Mouse (Mus musculus): ENCODE measurements around the gene Spp1. TPM values are rescaled to one million over a fixed set of nuclear protein-coding genes. Genes with fewer than 3 reads are reported as not detected.

Gene Spp1
- total RNA-seq (2018; cell fraction: chromatin; rRNA removed) = 1,000 to 10,000 TPM in 4 of 26 experiments, 100 to 1,000 TPM in 16, 10 to 100 TPM in 6; 36.9 to 1,427 (median 350) TPM
- 1,000 to 10,000 TPM; 1,050 to 5,379 (median 3,146) TPM for total RNA-seq (2018; cell fraction: cytosol; rRNA removed)
- total RNA-seq (2018; cell fraction: nucleus; rRNA removed) = 1,000 to 10,000 TPM in 22 of 26 experiments, 100 to 1,000 TPM in 4; 713 to 4,556 (median 1,892) TPM
- polyA plus RNA-seq (2018) = 3,232 to 4,719 TPM (median 4,121 TPM) in 3 replicates

DNA sequence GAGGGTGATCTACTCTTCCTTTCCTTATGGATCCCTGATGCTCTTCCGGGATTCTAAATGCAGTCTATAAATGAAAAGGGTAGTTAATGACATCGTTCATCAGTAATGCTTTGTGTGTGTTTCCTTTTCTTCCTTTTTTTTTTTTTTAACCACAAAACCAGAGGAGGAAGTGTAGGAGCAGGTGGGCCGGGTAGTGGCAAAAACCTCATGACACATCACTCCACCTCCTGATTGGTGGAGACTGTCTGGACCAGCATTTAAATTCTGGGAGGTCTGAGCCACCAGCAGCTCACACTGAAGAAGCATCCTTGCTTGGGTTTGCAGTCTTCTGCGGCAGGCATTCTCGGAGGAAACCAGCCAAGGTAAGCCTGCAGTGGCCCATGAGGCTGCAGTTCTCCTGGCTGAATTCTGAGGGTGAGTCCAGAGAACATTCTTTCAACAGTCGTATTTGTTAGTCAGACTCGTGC is at the start of gene Spp1:
TSS of gene Spp1 (plus strand) at position 284 of the 467 bp plus-strand sequence.
- H3K36me3 ChIP-seq (ENCODE audit: inconsistent target) = peaks cover 9% of the 10 kb centered on the region
- WGBS (ENCODE audit: missing documents) = under 1% methylated on average over 7 of the region's 7 CpGs
- H3K27ac ChIP-seq = peak within 1 kb of the TSS; percentile 82
- H3K4me3 ChIP-seq (ENCODE audit: inconsistent target) = peak within 1 kb of the TSS; percentile 71
- H3K79me2 ChIP-seq (ENCODE audit: inconsistent target) = peaks cover 26% of the 10 kb centered on the region

DNA sequence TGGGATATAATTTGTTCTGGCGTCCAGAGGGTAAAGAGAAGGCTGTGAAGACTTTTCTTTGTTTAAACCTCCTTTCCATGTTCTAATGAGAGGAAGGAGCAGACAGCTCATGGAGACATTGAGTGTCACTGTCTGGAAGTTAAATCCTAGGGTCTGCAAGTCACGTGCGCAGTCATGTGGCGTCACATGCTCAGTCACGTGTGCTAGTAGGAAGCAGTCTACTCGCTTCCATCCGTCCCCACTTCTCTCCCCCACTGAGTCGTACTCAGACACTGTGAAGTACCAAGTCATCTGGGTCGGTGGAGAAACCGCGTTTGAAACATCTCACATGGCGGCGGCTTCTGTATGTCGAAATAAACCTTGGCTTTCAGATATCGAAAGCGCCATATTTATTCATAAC is 49.4 kb upstream of the Spp1 start:
- Histone ChIP-seq H3K79me2 (ENCODE audit: inconsistent target) (no peaks in the 10 kb centered on the region), H3K4me3 (ENCODE audit: inconsistent target) (no peak overlapping the region)
- WGBS (ENCODE audit: missing documents) = 93% methylated on average over 16 of the region's 16 CpGs

DNA sequence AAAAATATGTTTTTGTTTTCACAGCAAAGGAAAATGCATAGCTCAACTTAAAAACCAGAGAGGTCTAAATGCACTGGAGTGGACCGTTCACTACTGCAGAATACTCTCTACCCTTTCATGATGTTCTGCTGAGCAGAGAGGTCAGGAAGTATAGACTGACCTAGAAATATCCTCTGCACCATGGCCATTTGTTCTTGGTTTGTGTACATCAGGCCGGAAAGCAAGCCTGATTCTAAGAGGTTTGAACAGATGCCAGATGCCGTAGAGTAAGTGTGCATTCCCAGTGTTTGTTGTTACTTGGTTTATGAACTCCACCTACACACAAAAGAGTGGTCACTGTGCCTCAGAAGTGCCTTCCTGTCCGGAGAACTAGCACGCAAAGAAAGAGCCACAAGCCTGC is 48.0 kb upstream of the Spp1 start:
- 92% methylated on average over 5 of the region's 5 CpGs for WGBS (ENCODE audit: missing documents)
- Histone ChIP-seq H3K27ac (no peak overlapping the region), H3K4me3 (ENCODE audit: inconsistent target) (no peak overlapping the region), H3K79me2 (ENCODE audit: inconsistent target) (no peaks in the 10 kb centered on the region), H3K36me3 (ENCODE audit: inconsistent target) (no peaks in the 10 kb centered on the region)

More for the DNA sequence above, 49.4 kb upstream of the Spp1 start:
- H3K36me3 ChIP-seq (ENCODE audit: inconsistent target) = no peaks in the 10 kb centered on the region
- H3K27ac ChIP-seq = no peak overlapping the region

DNA sequence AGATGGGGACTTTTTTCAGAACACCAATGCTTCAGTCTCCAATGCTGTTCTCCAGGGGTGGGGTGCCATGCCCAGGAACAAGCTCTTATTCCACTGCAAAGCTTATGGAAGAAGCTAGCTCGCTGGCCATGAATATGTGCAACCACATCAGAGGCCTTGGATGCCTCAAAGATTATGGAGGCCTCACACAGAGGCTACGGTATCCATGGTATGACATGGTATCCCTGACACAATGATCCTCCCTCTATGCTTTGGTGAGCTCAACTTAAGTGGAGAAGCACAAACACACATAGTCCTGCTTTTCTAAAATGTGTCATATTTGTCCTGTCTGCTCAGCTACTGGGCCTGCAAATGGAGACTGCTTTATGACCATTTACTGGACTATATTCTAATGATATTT is 44.0 kb upstream of the Spp1 start:
- no peaks in the 10 kb centered on the region for H3K36me3 ChIP-seq (ENCODE audit: inconsistent target)
- H3K27ac ChIP-seq = no peak overlapping the region
- no peaks in the 10 kb centered on the region for H3K79me2 ChIP-seq (ENCODE audit: inconsistent target)
- H3K4me3 ChIP-seq (ENCODE audit: inconsistent target) = no peak overlapping the region
- 92% methylated on average over 2 of the region's 2 CpGs for WGBS (ENCODE audit: missing documents)

DNA sequence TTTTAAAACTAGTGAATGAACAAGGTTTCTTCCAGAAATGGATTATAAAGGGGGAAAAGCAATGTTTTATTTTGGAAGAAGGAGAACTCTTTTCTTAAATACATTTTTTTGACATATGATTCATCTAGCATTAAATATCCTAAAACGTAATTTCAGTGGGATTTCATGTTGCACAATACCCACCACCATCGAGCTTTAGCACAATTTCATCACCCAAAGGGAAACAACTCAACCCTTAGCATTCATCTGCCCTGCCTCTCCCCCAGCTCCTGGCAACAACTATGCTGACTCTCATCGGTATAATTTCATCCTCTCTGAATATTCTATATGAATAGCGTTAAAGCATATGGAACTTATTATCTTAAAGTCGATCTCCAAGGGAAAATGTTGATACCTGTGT is 42.1 kb upstream of the Spp1 start:
- no peaks in the 10 kb centered on the region for H3K36me3 ChIP-seq (ENCODE audit: inconsistent target)
- WGBS (ENCODE audit: missing documents) = 52% methylated on average over 5 of the region's 5 CpGs
- H3K79me2 ChIP-seq (ENCODE audit: inconsistent target) = no peaks in the 10 kb centered on the region
- H3K4me3 ChIP-seq (ENCODE audit: inconsistent target) = no peak overlapping the region
- no peak overlapping the region for H3K27ac ChIP-seq

DNA sequence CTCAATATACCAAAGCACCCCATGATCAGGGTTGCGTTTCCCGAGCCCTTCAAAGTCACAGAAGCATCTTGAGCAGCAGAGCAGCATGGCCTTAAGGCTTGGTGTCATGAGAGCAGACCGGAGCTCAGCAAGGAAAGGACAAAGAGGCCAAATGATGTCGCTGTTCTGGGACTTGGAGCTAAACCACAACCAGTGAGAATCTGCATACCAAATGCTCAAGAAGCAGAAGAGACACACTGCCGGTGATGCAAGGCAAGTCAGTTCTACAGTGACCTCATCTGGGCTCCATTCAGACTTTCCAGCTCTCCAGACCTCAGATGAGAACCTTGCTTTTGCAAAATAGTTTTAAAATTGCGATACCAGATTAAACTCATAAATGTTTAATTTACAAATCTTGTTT is 38.6 kb upstream of the Spp1 start:
- Histone ChIP-seq H3K79me2 (ENCODE audit: inconsistent target) (no peaks in the 10 kb centered on the region), H3K27ac (no peak overlapping the region), H3K4me3 (ENCODE audit: inconsistent target) (no peak overlapping the region), H3K36me3 (ENCODE audit: inconsistent target) (no peaks in the 10 kb centered on the region)
- 41% methylated on average over 6 of the region's 6 CpGs for WGBS (ENCODE audit: missing documents)

DNA sequence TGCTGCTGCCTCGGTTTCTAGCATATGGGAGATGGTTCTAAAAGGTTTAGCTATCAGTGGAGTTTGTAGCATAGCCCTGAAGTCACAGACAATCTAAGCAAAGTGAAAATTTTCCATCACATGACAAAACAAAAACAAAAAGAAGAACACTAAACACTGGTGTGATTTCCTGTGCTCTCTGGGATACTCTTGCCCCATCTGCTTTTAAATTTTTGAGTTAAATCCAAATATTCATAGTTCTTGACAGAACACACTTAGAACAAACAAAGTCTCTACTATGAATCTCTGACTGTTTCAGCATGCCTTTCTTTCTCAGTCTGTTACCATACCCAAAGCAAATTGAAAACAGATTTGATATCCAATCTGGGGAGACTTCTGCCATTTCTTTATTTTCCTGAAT is 36.9 kb upstream of the Spp1 start:
- Histone ChIP-seq H3K27ac (no peak overlapping the region), H3K79me2 (ENCODE audit: inconsistent target) (no peaks in the 10 kb centered on the region), H3K4me3 (ENCODE audit: inconsistent target) (no peak overlapping the region), H3K36me3 (ENCODE audit: inconsistent target) (no peaks in the 10 kb centered on the region)
- 90% methylated on average over 1 of the region's 1 CpGs for WGBS (ENCODE audit: missing documents)

DNA sequence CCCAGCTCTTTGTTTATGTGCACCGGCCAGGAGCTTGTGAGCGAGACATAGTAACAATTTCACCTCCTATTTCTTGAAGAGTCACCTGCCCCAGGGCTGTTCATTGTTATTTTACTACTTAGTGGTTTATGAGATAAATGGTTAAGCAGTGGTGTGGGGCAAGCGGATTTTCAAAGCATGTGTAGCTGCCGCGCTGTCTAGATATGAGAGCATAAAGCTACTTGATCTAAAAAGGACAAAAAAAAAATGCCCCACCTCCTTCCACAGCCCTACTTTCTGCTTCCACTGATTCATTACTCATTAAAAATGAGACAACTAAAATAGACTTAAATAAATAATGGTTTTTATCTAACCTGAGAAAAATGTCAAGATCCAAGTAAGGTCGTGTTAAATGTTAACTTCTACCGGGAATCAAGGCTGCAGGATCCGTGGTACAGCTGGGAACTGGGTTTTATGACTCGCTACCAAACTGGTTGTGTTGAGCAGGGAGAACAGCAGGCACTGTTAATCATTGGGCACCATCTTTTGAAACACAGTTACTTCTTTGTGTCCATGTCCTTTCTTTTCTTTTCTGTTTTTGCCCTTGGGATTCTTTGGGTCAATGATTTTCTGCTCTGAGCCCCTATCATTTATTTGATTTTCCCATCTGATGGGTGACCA is 35.5 kb upstream of the Spp1 start:
- Histone ChIP-seq H3K4me3 (ENCODE audit: inconsistent target) (no peak overlapping the region), H3K79me2 (ENCODE audit: inconsistent target) (no peaks in the 10 kb centered on the region), H3K27ac (no peak overlapping the region), H3K36me3 (ENCODE audit: inconsistent target) (no peaks in the 10 kb centered on the region)
- 88% methylated on average over 9 of the region's 9 CpGs for WGBS (ENCODE audit: missing documents)

DNA sequence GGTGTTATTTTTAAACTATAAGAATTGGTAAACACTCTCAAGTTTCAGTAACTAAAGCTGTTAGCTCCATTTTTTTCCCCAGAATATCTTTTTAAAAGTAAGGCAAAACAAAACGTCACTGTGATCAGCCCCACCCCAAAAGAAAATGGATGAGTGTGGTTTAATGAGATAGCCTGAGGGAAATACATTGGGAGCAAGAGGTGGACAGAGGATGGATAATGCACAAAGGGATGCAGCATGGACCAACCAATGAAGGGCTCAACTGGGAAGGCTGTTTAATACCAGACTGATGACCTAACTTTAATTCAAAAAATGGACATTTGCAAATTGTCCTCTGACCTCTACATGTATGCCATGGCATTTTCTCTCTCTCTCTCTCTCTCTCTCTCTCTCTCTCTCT is 34.9 kb upstream of the Spp1 start:
- no peaks in the 10 kb centered on the region for H3K79me2 ChIP-seq (ENCODE audit: inconsistent target)
- 69% methylated on average over 1 of the region's 1 CpGs for WGBS (ENCODE audit: missing documents)
- no peaks in the 10 kb centered on the region for H3K36me3 ChIP-seq (ENCODE audit: inconsistent target)
- no peak overlapping the region for H3K4me3 ChIP-seq (ENCODE audit: inconsistent target)
- H3K27ac ChIP-seq = no peak overlapping the region

DNA sequence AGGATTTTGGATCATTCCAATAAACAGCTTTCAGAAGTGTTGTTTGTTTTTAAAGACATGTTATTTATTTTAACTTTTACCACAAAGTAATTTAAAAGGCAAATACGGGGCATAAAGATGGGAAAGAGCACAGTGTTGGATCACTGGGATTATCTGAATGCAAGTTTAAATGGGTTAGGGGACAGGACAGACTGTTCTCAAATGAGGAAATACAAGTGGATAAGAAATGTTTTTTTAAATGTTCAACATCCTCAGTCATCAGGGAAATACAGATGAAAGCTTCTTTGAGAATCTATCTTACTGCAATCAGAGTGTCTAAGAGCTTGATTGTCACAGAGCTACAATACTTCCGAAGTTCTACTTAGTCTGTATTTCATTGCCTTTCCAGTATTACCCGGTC is 32.3 kb upstream of the Spp1 start:
- WGBS (ENCODE audit: missing documents) = 84% methylated on average over 3 of the region's 3 CpGs
- no peaks in the 10 kb centered on the region for H3K36me3 ChIP-seq (ENCODE audit: inconsistent target)
- no peaks in the 10 kb centered on the region for H3K79me2 ChIP-seq (ENCODE audit: inconsistent target)
- no peak overlapping the region for H3K27ac ChIP-seq
- H3K4me3 ChIP-seq (ENCODE audit: inconsistent target) = no peak overlapping the region

DNA sequence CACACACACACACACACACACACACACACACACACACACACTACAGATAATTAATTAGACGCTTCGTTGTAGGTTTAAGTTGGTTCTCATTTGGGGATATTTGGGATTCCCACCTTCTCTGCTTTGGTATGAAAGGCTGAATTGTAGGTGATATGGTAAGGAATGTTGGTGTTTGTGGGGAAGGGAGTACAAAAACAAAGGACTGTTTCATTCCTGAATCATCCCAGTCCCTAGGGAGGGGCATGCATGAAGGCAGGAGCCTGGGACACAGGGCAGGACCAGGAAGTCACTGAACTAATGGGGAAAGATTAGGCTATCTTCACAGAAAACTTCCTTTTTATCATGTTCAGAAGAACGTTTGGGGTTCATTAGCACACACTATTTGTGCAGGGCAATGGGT is 31.6 kb upstream of the Spp1 start:
- Histone ChIP-seq H3K4me3 (ENCODE audit: inconsistent target) (no peak overlapping the region), H3K79me2 (ENCODE audit: inconsistent target) (no peaks in the 10 kb centered on the region), H3K36me3 (ENCODE audit: inconsistent target) (no peaks in the 10 kb centered on the region), H3K27ac (no peak overlapping the region)
- 69% methylated on average over 3 of the region's 3 CpGs for WGBS (ENCODE audit: missing documents)

DNA sequence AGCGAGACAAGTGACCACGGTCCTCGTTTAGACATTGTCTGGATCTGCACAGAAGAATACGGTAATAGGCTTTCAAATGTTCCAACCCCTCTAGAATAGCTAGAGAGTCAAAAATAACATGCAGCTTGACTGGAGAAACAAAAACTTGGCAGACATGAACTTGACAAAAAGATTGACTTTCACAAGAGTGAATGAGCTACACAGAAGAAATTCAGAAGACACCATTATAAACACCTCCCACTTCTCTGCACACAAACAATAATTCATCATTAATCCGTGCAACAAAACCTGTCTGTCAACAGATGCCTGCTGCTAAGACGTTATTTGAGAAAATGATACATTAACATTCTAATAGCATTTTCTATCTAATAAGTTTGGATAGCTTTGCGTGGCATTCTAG is 30.4 kb upstream of the Spp1 start:
- Histone ChIP-seq H3K79me2 (ENCODE audit: inconsistent target) (no peaks in the 10 kb centered on the region), H3K36me3 (ENCODE audit: inconsistent target) (no peaks in the 10 kb centered on the region), H3K4me3 (ENCODE audit: inconsistent target) (no peak overlapping the region), H3K27ac (no peak overlapping the region)
- 97% methylated on average over 7 of the region's 7 CpGs for WGBS (ENCODE audit: missing documents)

DNA sequence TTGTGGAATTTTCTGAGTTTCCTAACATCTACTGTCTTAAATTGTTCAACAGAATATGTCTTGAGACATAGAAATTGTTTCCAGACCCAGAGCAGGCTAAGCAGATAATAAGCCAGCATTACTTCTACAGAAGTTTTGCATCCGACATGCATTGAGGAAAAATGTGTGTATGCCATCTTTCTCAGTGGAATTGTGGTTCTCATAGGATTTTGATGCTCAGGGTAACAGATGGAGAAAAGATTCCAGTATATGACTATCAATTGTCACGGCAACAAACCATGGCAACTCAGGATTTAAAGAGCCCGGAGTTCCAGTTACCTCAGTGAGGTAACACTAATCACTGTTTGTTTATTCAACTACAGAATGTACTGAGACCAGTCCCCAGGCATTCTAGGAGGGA is 29.9 kb upstream of the Spp1 start:
- Histone ChIP-seq H3K79me2 (ENCODE audit: inconsistent target) (no peaks in the 10 kb centered on the region), H3K27ac (no peak overlapping the region), H3K4me3 (ENCODE audit: inconsistent target) (no peak overlapping the region), H3K36me3 (ENCODE audit: inconsistent target) (no peaks in the 10 kb centered on the region)
- whole genome bisulfite sequencing (ENCODE audit: missing documents) = 93% methylated on average over 3 of the region's 3 CpGs

DNA sequence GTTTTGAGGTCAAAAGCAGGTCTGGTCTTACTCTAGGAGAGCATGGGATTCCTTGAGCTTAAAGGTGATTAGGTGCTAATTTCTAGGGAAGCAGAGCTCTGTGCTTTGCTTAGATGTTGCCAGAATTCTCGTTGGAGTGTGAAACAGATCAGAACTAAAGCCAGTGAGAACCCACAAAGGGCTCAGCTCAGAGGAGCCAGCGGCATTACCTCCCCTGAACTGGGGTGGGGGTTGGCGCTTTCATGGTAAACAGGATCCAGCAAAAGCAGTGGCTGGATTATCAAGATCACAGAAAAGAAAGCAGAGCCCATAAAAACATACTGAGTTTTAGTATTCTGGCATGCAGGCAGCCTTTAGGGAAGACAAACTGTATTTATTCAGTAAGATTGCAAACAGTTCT is 28.2 kb upstream of the Spp1 start:
- H3K4me3 ChIP-seq (ENCODE audit: inconsistent target) = no peak overlapping the region
- WGBS (ENCODE audit: missing documents) = 61% methylated on average over 3 of the region's 3 CpGs

DNA sequence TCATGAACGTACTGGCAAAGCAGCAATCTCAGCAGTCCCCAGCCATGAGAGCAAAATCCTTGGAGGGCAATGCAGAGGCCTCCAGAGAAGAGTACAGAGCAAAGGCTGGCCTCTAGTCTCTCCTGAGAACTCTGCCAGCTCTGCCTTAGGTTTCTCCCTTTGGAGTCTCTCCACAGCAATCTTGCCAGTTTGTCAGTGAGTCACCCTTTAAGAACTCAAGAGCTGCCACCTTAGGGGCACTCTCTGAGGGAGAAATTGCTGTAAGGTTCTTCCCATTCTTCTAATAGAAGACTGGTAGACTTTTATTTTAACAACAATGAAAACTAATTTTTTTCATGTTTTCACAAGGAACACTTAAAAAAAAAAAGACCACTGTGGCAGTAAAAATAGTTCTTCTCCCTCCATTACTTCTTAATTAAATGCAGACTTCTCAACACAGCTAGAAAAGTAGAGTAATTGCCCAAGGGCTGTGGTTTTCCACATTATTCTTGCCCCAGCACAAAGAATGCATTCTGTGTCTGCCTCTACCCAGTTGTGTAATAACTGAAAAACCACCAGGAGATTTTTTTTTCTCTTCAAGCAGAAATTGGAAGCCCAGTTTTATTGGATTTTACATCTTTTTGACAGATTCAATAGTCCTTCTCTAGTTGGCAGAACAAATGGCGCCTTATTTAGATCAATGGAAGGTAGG is 27.2 kb upstream of the Spp1 start:
- Histone ChIP-seq H3K79me2 (ENCODE audit: inconsistent target) (no peaks in the 10 kb centered on the region), H3K4me3 (ENCODE audit: inconsistent target) (no peak overlapping the region), H3K36me3 (ENCODE audit: inconsistent target) (no peaks in the 10 kb centered on the region), H3K27ac (0 out of 2 replicates have a peak overlapping the region, but pooled peaks have one; percentile 13)
- WGBS (ENCODE audit: missing documents) = 45% methylated on average over 2 of the region's 2 CpGs

More for the DNA sequence above, 28.2 kb upstream of the Spp1 start:
- Histone ChIP-seq H3K79me2 (ENCODE audit: inconsistent target) (no peaks in the 10 kb centered on the region), H3K36me3 (ENCODE audit: inconsistent target) (no peaks in the 10 kb centered on the region), H3K27ac (no peak overlapping the region)

Measured in macrophage (primary cell).